Mouse (Mus musculus) WW6 (cell line): Measurements from ENCODE around the gene Fcho2.

Experiments used
- DNase-seq: peaks from one replicate; pipeline ENCODE4 v3.0.0-alpha.2; 2013; ENCODE audit warnings: low read depth, low spot score

The Fcho2 gene

GRCm38 (mm10) chr13:98809087-98809486 lies 6.2 kb downstream of the Fcho2 start:
- DNase-seq: no peak

GRCm38 (mm10) chr13:98804480-98804879 lies 10.8 kb downstream of the Fcho2 start:
- no peak for DNase-seq

GRCm38 (mm10) chr13:98803699-98804098 lies 11.6 kb downstream of the Fcho2 start:
- DNase-seq: no peak

- DNase-seq: no peak
These were observed 12.3 kb downstream of the Fcho2 start for GRCm38 (mm10) chr13:98802957-98803356.

GRCm38 (mm10) chr13:98795511-98795910 lies 19.7 kb downstream of the Fcho2 start:
- no peak for DNase-seq

GRCm38 (mm10) chr13:98792864-98793263 lies 22.4 kb downstream of the Fcho2 start:
- DNase-seq: no peak

- no peak for DNase-seq
These were observed 23.6 kb downstream of the Fcho2 start for GRCm38 (mm10) chr13:98791693-98792092.

- DNase-seq: no peak
These were observed 28.1 kb downstream of the Fcho2 start for GRCm38 (mm10) chr13:98786970-98787685.

- DNase-seq: no peak
These were observed 37.3 kb downstream of the Fcho2 start for GRCm38 (mm10) chr13:98777959-98778358.

- no peak for DNase-seq
These were observed 43.8 kb downstream of the Fcho2 start for GRCm38 (mm10) chr13:98771484-98771883.

DNA sequence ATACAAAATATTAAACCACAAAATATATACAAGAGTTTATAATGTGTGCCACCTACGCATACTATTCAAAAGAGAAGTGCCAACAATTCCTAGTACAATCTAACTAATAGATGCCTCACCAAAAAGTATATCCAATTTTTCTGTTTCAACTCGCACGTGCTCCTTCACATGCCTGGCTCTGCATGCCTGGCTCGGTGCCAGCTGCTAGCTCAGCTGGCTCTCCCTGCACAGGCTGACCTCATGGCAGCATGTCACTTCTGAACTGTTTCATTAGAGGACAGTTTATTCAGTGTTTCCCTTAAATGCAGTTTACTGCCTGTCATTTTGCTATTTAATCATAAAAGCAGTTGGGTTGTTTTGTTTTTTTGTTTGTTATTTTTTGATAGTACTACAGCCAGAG lies 46.9 kb downstream of the Fcho2 start:
- DNase-seq: no peak

- DNase-seq: no peak
These were observed 53.5 kb downstream of the Fcho2 start for GRCm38 (mm10) chr13:98761771-98762170.

GRCm38 (mm10) chr13:98755886-98756285 lies 59.4 kb downstream of the Fcho2 start:
- DNase-seq: no peak

DNA sequence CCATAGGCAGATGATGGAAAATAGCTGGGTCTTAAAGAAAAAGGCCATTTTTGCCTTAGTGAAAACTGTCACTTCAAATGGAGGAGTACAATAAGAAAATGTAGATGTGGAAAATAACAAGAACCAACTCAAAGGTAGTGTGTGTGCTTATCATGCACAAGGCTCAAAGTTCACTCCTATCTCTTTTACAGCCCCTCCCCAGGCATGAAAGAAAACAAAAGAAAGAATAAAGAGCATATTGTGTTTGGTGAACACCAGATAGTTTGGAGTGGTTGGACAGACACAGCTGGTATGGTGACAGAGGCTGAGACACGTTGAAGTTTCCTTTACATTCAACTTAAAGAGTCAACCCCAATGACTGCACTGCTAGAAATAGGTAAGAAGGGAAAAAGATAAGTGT lies 70.6 kb downstream of the Fcho2 start:
- DNase-seq: no peak

- DNase-seq: no peak
These were observed 71.4 kb downstream of the Fcho2 start for GRCm38 (mm10) chr13:98743829-98744228.

DNA sequence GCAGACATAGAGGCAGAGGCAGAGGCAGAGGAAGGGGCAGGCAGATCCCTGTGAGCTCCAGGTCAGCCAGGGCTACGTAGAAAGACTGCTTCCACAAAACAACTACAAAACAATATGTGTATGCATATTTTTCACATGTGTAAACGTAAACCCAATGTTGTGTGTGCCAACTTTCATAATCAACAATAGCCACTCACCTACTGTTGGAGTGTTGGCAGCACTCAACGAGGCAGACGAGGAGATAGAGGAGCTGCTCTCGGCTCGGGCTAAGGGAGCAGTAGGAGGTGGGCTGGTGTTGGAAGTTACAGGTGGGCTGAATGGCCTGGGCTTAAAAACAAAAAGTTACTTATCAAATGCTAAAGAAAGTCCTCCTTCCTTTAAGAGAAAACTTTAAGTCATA lies 72.0 kb downstream of the Fcho2 start:
- DNase-seq: no peak

- DNase-seq: no peak
These were observed 77.0 kb downstream of the Fcho2 start for GRCm38 (mm10) chr13:98738213-98738612.

GRCm38 (mm10) chr13:98733292-98733691 lies 82.0 kb downstream of the Fcho2 start:
- DNase-seq: no peak

- no peak for DNase-seq
These were observed 85.8 kb downstream of the Fcho2 start for GRCm38 (mm10) chr13:98729271-98730062.

- DNase-seq: no peak
These were observed 88.8 kb downstream of the Fcho2 start for GRCm38 (mm10) chr13:98726494-98726893.

GRCm38 (mm10) chr13:98723430-98723829 lies 91.8 kb downstream of the Fcho2 start:
- DNase-seq: no peak

GRCm38 (mm10) chr13:98722296-98722695 lies 93.0 kb downstream of the Fcho2 start:
- DNase-seq: peak; percentile 24

DNA sequence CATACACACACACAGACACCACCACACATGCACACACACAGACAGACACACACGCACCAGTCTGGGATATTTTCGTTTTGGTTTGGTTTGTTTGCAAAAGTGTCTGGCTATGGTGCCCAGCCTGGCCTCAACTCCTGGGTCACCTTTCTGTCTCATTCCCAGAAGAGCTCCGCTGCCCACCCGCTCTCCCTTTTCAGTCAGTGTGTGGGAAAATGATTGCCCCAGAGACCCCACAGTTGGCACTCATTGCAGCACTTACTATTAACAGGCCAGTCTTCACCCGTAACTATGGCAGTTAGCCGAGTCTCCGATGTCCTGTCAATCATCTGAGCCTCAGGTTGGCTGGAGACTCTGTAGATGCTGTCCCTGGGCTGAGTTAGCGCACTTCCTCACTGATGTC lies 99.1 kb downstream of the Fcho2 start:
- DNase-seq: no peak
